Mouse (Mus musculus) fibroblast of lung, adult 2 months (primary cell): ENCODE data around the gene Gm5460.

Source experiments
- DNase-seq: peaks from one replicate; pipeline ENCODE4 v3.0.0-alpha.2; 2011; ENCODE audit warnings: low read depth

Gm5460 gene

GRCm38 (mm10) chr14:34075346-34075745 lies 58.8 kb downstream of the Gm5460 start:
- no peak for DNase-seq

GRCm38 (mm10) chr14:34077222-34077621 lies 60.7 kb downstream of the Gm5460 start:
- DNase-seq = no peak

GRCm38 (mm10) chr14:34078293-34078692 lies 61.7 kb downstream of the Gm5460 start:
- DNase-seq = no peak

GRCm38 (mm10) chr14:34080321-34080997 lies 63.9 kb downstream of the Gm5460 start:
- DNase-seq = peak; percentile 63

GRCm38 (mm10) chr14:34085731-34086130 lies 69.2 kb downstream of the Gm5460 start, which contains the start of gene Anxa8:
Anxa8 (plus strand) TSS chr14:34085981.
- DNase-seq = peak; percentile 86

- DNase-seq = no peak
Measured at GRCm38 (mm10) chr14:34086806-34087205, 70.2 kb downstream of the Gm5460 start.

- peak; percentile 95 for DNase-seq
Measured at GRCm38 (mm10) chr14:34087856-34088398, 71.4 kb downstream of the Gm5460 start.

GRCm38 (mm10) chr14:34089796-34090195 lies 73.2 kb downstream of the Gm5460 start:
- peak; percentile 53 for DNase-seq

- no peak for DNase-seq
Measured at GRCm38 (mm10) chr14:34091475-34091874, 74.9 kb downstream of the Gm5460 start.

- DNase-seq = no peak
Measured at GRCm38 (mm10) chr14:34092856-34093255, 76.3 kb downstream of the Gm5460 start.

GRCm38 (mm10) chr14:34096161-34096560 lies 79.6 kb downstream of the Gm5460 start:
- no peak for DNase-seq
